Comparison of ENCODE assay signal across 22 mouse cellular contexts in the genomic region with DNA sequence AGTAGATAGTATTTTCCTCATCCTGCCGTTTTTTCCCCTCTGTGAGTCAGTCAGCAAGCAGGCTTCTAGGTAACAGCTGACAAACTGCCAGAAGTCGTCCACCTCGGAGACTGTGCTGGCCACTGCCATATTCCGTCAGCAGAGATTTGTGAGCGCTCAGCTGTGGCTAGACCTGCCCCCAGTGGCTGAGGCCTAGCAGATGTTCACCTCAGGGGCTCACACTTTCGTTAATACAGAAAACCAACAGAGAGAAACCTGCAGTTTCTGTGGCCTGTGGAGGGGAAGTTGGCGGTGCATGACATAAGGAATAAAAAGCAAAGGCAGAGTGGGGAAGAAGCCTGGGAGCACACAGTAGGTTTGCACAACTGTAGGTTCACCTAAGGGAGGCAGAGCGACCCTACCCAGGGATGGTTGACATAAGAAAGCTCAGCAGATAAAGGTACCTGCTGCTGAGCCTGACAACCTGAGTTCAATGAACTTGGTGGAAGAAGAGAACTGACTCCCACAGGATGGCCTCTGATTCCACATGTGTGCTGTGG. TPM values are rescaled to one million over a fixed set of nuclear protein-coding genes. Genes with fewer than 3 reads are reported as not detected.
DNase-seq lines count a peak whose midpoint lies in the region; ATAC-seq lines count a peak whose summit lies in the region.
"Had no signal": no experiment of that assay in that cellular context is flagged by ENCODE, and none has a peak within 500 bp of the region (broad histone marks: within the 10 kb centered on the region; RNA-seq: fewer than 3 reads in every experiment).

No protein-coding gene starts in this region.

- no peak for DNase-seq in kidney, adult 11 months
- DNase-seq in midbrain, embryonic 11.5 days (ENCODE audit: low spot score, missing footprints): peak; percentile 47
- DNase-seq in midbrain, embryonic 10.5 days (ENCODE audit: low spot score): no peak
- DNase-seq in heart, postnatal 4 days: no peak
- DNase-seq: adrenal gland, adult 8-10 months; cerebellum, adult 11 months; cerebellum, adult 8-10 months; cerebellum, postnatal 14 days; embryo, embryonic 11 days; gastrocnemius, postnatal 36 days; heart, adult 18-20 months; heart, postnatal 10 days had no signal

- peaks cover 10% of the 10 kb centered on the region; the same call in 1 of the 2 replicates for H3K4me1 ChIP-seq in kidney, embryonic 15.5 days
- no peaks in the 10 kb centered on the region for H3K4me1 ChIP-seq in midbrain, embryonic 11.5 days (ENCODE audit: control insufficient read depth, insufficient read depth, low read length)
- no peaks in the 10 kb centered on the region for H3K4me1 ChIP-seq in midbrain, embryonic 10.5 days
- no peaks in the 10 kb centered on the region for H3K4me1 ChIP-seq in forebrain, embryonic 15.5 days
- H3K4me1 ChIP-seq: embryonic facial prominence, embryonic 15.5 days; forebrain, embryonic 10.5 days had no signal

- 42% methylated on average over 8 of the region's 8 CpGs for WGBS in kidney, embryonic 15.5 days
- WGBS in midbrain, embryonic 11.5 days: 76% methylated on average over 8 of the region's 8 CpGs
- 71% methylated on average over 8 of the region's 8 CpGs for WGBS in midbrain, embryonic 10.5 days
- WGBS in forebrain, embryonic 15.5 days: 77% methylated on average over 8 of the region's 8 CpGs

- no peaks in the 10 kb centered on the region for H3K36me3 ChIP-seq in kidney, embryonic 15.5 days
- no peaks in the 10 kb centered on the region for H3K36me3 ChIP-seq in midbrain, embryonic 11.5 days (ENCODE audit: control insufficient read depth, insufficient read depth, low read length)
- H3K36me3 ChIP-seq in midbrain, embryonic 10.5 days: no peaks in the 10 kb centered on the region
- H3K36me3 ChIP-seq in forebrain, embryonic 15.5 days: no peaks in the 10 kb centered on the region
- H3K36me3 ChIP-seq: embryonic facial prominence, embryonic 15.5 days; forebrain, embryonic 10.5 days; G1E; heart, embryonic 10.5 days had no signal

- H3K27ac ChIP-seq in kidney, embryonic 15.5 days: no peak overlapping the region
- no peak overlapping the region for H3K27ac ChIP-seq in midbrain, embryonic 11.5 days (ENCODE audit: low read depth, low read length)
- no peak overlapping the region for H3K27ac ChIP-seq in midbrain, embryonic 10.5 days (replicated peaks)
- no peak overlapping the region for H3K27ac ChIP-seq in forebrain, embryonic 15.5 days (replicated peaks)
- H3K27ac ChIP-seq: embryonic facial prominence, embryonic 15.5 days; forebrain, embryonic 10.5 days; heart, embryonic 10.5 days; hindbrain, embryonic 14.5 days had no signal

- H3K27me3 ChIP-seq in kidney, embryonic 15.5 days: no peaks in the 10 kb centered on the region
- no peaks in the 10 kb centered on the region for H3K27me3 ChIP-seq in midbrain, embryonic 11.5 days (ENCODE audit: control insufficient read depth, insufficient read depth, low read length)
- no peaks in the 10 kb centered on the region for H3K27me3 ChIP-seq in midbrain, embryonic 10.5 days (ENCODE audit: low read depth, poor library complexity, severe bottlenecking)
- H3K27me3 ChIP-seq in forebrain, embryonic 15.5 days: no peaks in the 10 kb centered on the region
- H3K27me3 ChIP-seq: embryonic facial prominence, embryonic 15.5 days had no signal

- no peak overlapping the region for H3K4me2 ChIP-seq in kidney, embryonic 15.5 days
- no peak overlapping the region for H3K4me2 ChIP-seq in midbrain, embryonic 11.5 days
- no peak overlapping the region for H3K4me2 ChIP-seq in forebrain, embryonic 15.5 days (replicated peaks)
- H3K4me2 ChIP-seq: embryonic facial prominence, embryonic 15.5 days; hindbrain, embryonic 14.5 days had no signal

- no peak overlapping the region for H3K4me3 ChIP-seq in kidney, embryonic 15.5 days (replicated peaks)
- H3K4me3 ChIP-seq in midbrain, embryonic 11.5 days (ENCODE audit: low read depth, low read length): no peak overlapping the region
- no peak overlapping the region for H3K4me3 ChIP-seq in midbrain, embryonic 10.5 days
- no peak overlapping the region for H3K4me3 ChIP-seq in forebrain, embryonic 15.5 days
- H3K4me3 ChIP-seq: embryonic facial prominence, embryonic 15.5 days; erythroblast, embryonic 14.5 days; forebrain, embryonic 10.5 days; heart, embryonic 10.5 days had no signal

- peak; percentile 36; the same call in 1 of the 2 replicates for ATAC-seq in kidney, embryonic 15.5 days (replicated peaks; ENCODE audit: low FRiP score)
- ATAC-seq in midbrain, embryonic 11.5 days (ENCODE audit: low FRiP score): no peak
- ATAC-seq in megakaryocyte progenitor cell, adult 5-6 weeks (replicated peaks; ENCODE audit: poor library complexity): peak; percentile 29; the same call in 1 of the 2 replicates
- no peak for ATAC-seq in forebrain, embryonic 15.5 days (replicated peaks)
- ATAC-seq: forebrain, embryonic 14.5 days had no signal

- no peak overlapping the region for H3K9ac ChIP-seq in kidney, embryonic 15.5 days
- H3K9ac ChIP-seq in midbrain, embryonic 11.5 days (ENCODE audit: low read length): no peak overlapping the region
- H3K9ac ChIP-seq in forebrain, embryonic 15.5 days (replicated peaks): no peak overlapping the region
- H3K9ac ChIP-seq: embryonic facial prominence, embryonic 15.5 days; hindbrain, embryonic 14.5 days had no signal

- H3K9me3 ChIP-seq in kidney, embryonic 15.5 days (replicated peaks): no peaks in the 10 kb centered on the region
- H3K9me3 ChIP-seq in midbrain, embryonic 11.5 days (ENCODE audit: control insufficient read depth, low read length): no peaks in the 10 kb centered on the region
- H3K9me3 ChIP-seq in midbrain, embryonic 10.5 days (replicated peaks): no peaks in the 10 kb centered on the region
- no peaks in the 10 kb centered on the region for H3K9me3 ChIP-seq in forebrain, embryonic 15.5 days
- H3K9me3 ChIP-seq: embryonic facial prominence, embryonic 15.5 days; forebrain, embryonic 10.5 days; G1E; heart, embryonic 10.5 days had no signal

RNA-seq across cellular contexts. Expression of gene Sowahc, which starts 31.9 kb away (rescaled TPM):
- 10.8 and 12.1 TPM in 2 replicates for polyA plus RNA-seq in kidney, embryonic 15.5 days (2015; fragmentation: Nextera tagmentation; extraction: Ambion mirVana)
- 10.0 and 14.3 TPM in 2 replicates for polyA plus RNA-seq in midbrain, embryonic 11.5 days (2014; fragmentation: Nextera tagmentation; extraction: Ambion mirVana)
- 13.3 and 15.7 TPM in 2 replicates for polyA plus RNA-seq in midbrain, embryonic 10.5 days (2016; fragmentation: Nextera tagmentation; extraction: Ambion mirVana)
- total RNA-seq in megakaryocyte progenitor cell, adult 5-6 weeks (2015): 10.0 and 19.3 TPM in 2 replicates
- total RNA-seq in megakaryocyte progenitor cell, adult 5-6 weeks (2017): 11.5 and 19.2 TPM in 2 replicates
- polyA plus RNA-seq in forebrain, embryonic 15.5 days (2015; fragmentation: Nextera tagmentation; extraction: Ambion mirVana): 16.2 and 17.8 TPM in 2 replicates
- 1 to 10 TPM; 1.9 to 2.0 TPM for total RNA-seq in heart, postnatal 4 days (2021)
- polyA plus RNA-seq: erythroblast, embryonic 14.5 days had no signal

RNA-seq across cellular contexts. Expression of gene Sept10, which starts 32.0 kb away (rescaled TPM):
- polyA plus RNA-seq in kidney, embryonic 15.5 days (2015; fragmentation: Nextera tagmentation; extraction: Ambion mirVana): 52.2 and 55.2 TPM in 2 replicates
- 28.8 and 29.3 TPM in 2 replicates for polyA plus RNA-seq in midbrain, embryonic 11.5 days (2014; fragmentation: Nextera tagmentation; extraction: Ambion mirVana)
- 23.6 and 27.7 TPM in 2 replicates for polyA plus RNA-seq in midbrain, embryonic 10.5 days (2016; fragmentation: Nextera tagmentation; extraction: Ambion mirVana)
- 2.5 and 5.6 TPM in 2 replicates for total RNA-seq in megakaryocyte progenitor cell, adult 5-6 weeks (2015)
- 10.2 and 10.6 TPM in 2 replicates for total RNA-seq in megakaryocyte progenitor cell, adult 5-6 weeks (2017)
- 25.2 and 25.8 TPM in 2 replicates for polyA plus RNA-seq in forebrain, embryonic 15.5 days (2015; fragmentation: Nextera tagmentation; extraction: Ambion mirVana)
- 10 to 100 TPM; 45.0 to 52.0 TPM for total RNA-seq in heart, postnatal 4 days (2021)
- polyA plus RNA-seq: erythroblast, embryonic 14.5 days had no signal

Comparison
In these comparisons a context has a peak if more than half of its experiments do, and no peak if none do; other contexts are left out.
1. ATAC-seq: peak in kidney, embryonic 15.5 days (single experiment) and megakaryocyte progenitor cell, adult 5-6 weeks (single experiment); none in midbrain, embryonic 11.5 days (single experiment) and forebrain, embryonic 15.5 days (single experiment).